Mouse (Mus musculus): ENCODE data around the gene Bola1. TPM values are rescaled to one million over a fixed set of nuclear protein-coding genes. Genes with fewer than 3 reads are reported as not detected.
A peak's percentile ranks its signal among the peaks of the same experiment; 100 is the strongest.
"Not testable (repeated sequence)": the region's sequence is repeated elsewhere in the genome, so short reads cannot be mapped to it uniquely, and the experiment has no call there.

Gene Bola1
- 45.2 and 47.6 TPM in 2 replicates for polyA plus RNA-seq (2012; rRNA removed)

- under 1% methylated on average over 37 of the region's 37 CpGs for WGBS
- peak; percentile 80 for DNase-seq (ENCODE audit: low read depth, low spot score)
These were observed at the start of gene Bola1, which contains the start of gene Hist2h2ab for GRCm38 (mm10) chr3:96219661-96220130. Bola1 (minus strand) TSS chr3:96219709. Hist2h2ab (plus strand) TSS chr3:96219865.

GRCm38 (mm10) chr3:96268776-96269378 is 49.4 kb upstream of the Bola1 start:
- DNase-seq (ENCODE audit: low read depth, low spot score), result not testable (repeated sequence)
- WGBS, result under 1% methylated on average over 14 of the region's 44 CpGs

- WGBS, result 4% methylated on average over 30 of the region's 30 CpGs
- no peak for DNase-seq (ENCODE audit: low read depth, low spot score)
These were observed 48.7 kb upstream of the Bola1 start, which contains the start of gene Hist2h3b for GRCm38 (mm10) chr3:96268051-96268775. Hist2h3b (plus strand) TSS chr3:96268654.

- DNase-seq (ENCODE audit: low read depth, low spot score), result no peak
- 72% methylated on average over 4 of the region's 4 CpGs for WGBS
These were observed 48.0 kb upstream of the Bola1 start for GRCm38 (mm10) chr3:96267541-96267940.

GRCm38 (mm10) chr3:96266132-96266710 is 46.7 kb upstream of the Bola1 start:
- WGBS, result 86% methylated on average over 8 of the region's 8 CpGs
- DNase-seq (ENCODE audit: low read depth, low spot score), result no peak

GRCm38 (mm10) chr3:96264404-96264949 is 45.0 kb upstream of the Bola1 start:
- DNase-seq (ENCODE audit: low read depth, low spot score), result no peak
- WGBS, result 66% methylated on average over 7 of the region's 7 CpGs

GRCm38 (mm10) chr3:96263558-96264403 is 44.3 kb upstream of the Bola1 start:
- under 1% methylated on average over 27 of the region's 27 CpGs for WGBS
- no peak for DNase-seq (ENCODE audit: low read depth, low spot score)

GRCm38 (mm10) chr3:96262979-96263550 is 43.6 kb upstream of the Bola1 start, which contains the start of gene Hist2h4:
Hist2h4 (minus strand) TSS chr3:96263311.
- peak; percentile 87 for DNase-seq (ENCODE audit: low read depth, low spot score)
- WGBS, result under 1% methylated on average over 40 of the region's 40 CpGs

GRCm38 (mm10) chr3:96262216-96262875 is 42.8 kb upstream of the Bola1 start:
- WGBS, result under 1% methylated on average over 19 of the region's 19 CpGs
- peak; percentile 89 for DNase-seq (ENCODE audit: low read depth, low spot score)

- WGBS, result 46% methylated on average over 3 of the region's 3 CpGs
- DNase-seq (ENCODE audit: low read depth, low spot score), result no peak
These were observed 42.1 kb upstream of the Bola1 start for GRCm38 (mm10) chr3:96261623-96262022.

GRCm38 (mm10) chr3:96260220-96260619 is 40.7 kb upstream of the Bola1 start:
- WGBS, result 86% methylated on average over 5 of the region's 5 CpGs
- no peak for DNase-seq (ENCODE audit: low read depth, low spot score)

GRCm38 (mm10) chr3:96257190-96257589 is 37.7 kb upstream of the Bola1 start:
- DNase-seq (ENCODE audit: low read depth, low spot score), result no peak
- 69% methylated on average over 3 of the region's 3 CpGs for WGBS

GRCm38 (mm10) chr3:96255926-96256593 is 36.6 kb upstream of the Bola1 start:
- DNase-seq (ENCODE audit: low read depth, low spot score), result no peak
- 27% methylated on average over 5 of the region's 5 CpGs for WGBS

GRCm38 (mm10) chr3:96254683-96255355 is 35.3 kb upstream of the Bola1 start:
- no peak for DNase-seq (ENCODE audit: low read depth, low spot score)
- 85% methylated on average over 10 of the region's 10 CpGs for WGBS

- 87% methylated on average over 3 of the region's 3 CpGs for WGBS
- DNase-seq (ENCODE audit: low read depth, low spot score), result no peak
These were observed 32.3 kb upstream of the Bola1 start for GRCm38 (mm10) chr3:96251787-96252186.

- no peak for DNase-seq (ENCODE audit: low read depth, low spot score)
- 53% methylated on average over 3 of the region's 3 CpGs for WGBS
These were observed 31.4 kb upstream of the Bola1 start for GRCm38 (mm10) chr3:96250890-96251289.

GRCm38 (mm10) chr3:96249034-96249345 is 29.5 kb upstream of the Bola1 start:
- whole genome bisulfite sequencing, result 67% methylated on average over 4 of the region's 4 CpGs
- DNase-seq (ENCODE audit: low read depth, low spot score), result no peak
